Mouse (Mus musculus): Measurements from ENCODE around the gene C2cd5.

C2cd5 gene

GRCm38 (mm10) chr6:142977221-142977620 is 122.7 kb downstream of the C2cd5 start:
- DNase-seq, result no peak

- no peak for DNase-seq
These were observed 126.7 kb downstream of the C2cd5 start for GRCm38 (mm10) chr6:142973289-142973688.

- DNase-seq, result no peak
These were observed 127.7 kb downstream of the C2cd5 start for GRCm38 (mm10) chr6:142972205-142972604.

- no peak for DNase-seq
These were observed 132.5 kb downstream of the C2cd5 start for GRCm38 (mm10) chr6:142967407-142967806.

GRCm38 (mm10) chr6:142964531-142965385 is 135.2 kb downstream of the C2cd5 start:
- DNase-seq, result peak; percentile 93

- peak; percentile 73 for DNase-seq
These were observed 135.8 kb downstream of the C2cd5 start, which contains the start of gene St8sia1 for GRCm38 (mm10) chr6:142964076-142964530. TSS of gene St8sia1 (minus strand) at chr6:142964452.

GRCm38 (mm10) chr6:142963480-142964075 is 136.4 kb downstream of the C2cd5 start:
- DNase-seq, result peak; percentile 61

GRCm38 (mm10) chr6:142962881-142963280 is 137.1 kb downstream of the C2cd5 start:
- no peak for DNase-seq

- peak; percentile 63 for DNase-seq
These were observed 137.5 kb downstream of the C2cd5 start for GRCm38 (mm10) chr6:142962476-142962875.

- DNase-seq, result no peak
These were observed 138.1 kb downstream of the C2cd5 start for GRCm38 (mm10) chr6:142961721-142962455.
